In the genomic region with DNA sequence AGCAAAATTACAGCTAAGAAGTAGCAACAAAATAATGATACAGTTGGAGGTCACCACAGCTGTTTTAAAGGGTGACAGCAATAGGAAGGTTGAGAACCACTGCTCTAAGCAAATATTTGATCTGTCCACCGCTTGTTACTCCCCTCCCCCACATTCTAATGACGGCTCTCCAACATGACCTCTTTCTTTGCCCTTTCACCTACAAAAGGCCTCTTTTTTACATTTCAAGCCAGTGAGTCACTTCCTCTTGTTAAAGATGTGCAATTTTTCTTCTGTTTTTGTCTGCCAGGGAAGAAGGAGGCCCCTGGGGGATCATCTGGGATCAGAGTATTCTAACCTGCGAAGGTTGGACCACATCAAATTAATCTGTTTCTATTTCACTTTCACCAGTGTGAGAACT, we compare ENCODE assay signal across 12 mouse cellular contexts. TPM values are rescaled to one million over a fixed set of nuclear protein-coding genes. Genes with fewer than 3 reads are reported as not detected.
DNase-seq lines count a peak whose midpoint lies in the region; ATAC-seq and TF ChIP-seq lines count a peak whose summit lies in the region.
"Had no signal": no experiment of that assay in that cellular context is flagged by ENCODE, and none has a peak within 500 bp of the region (broad histone marks: within the 10 kb centered on the region; RNA-seq: fewer than 3 reads in every experiment).

No protein-coding gene starts in this region.

- no peak for TF ChIP-seq CTCF in ES-Bruce4 (IDR thresholded peaks at IDR 0.05; ENCODE audit: low read depth, low read length)

- peak; percentile 41 to 61 for DNase-seq in heart, adult 18-20 months
- no peak for DNase-seq in heart, postnatal 36 days
- peak; percentile 47 for DNase-seq in 3134 (ENCODE audit: extremely low read depth, insufficient read length, low spot score)
- no peak for DNase-seq in natural killer cell, adult 2 months (ENCODE audit: low spot score in 2 of 2)
- DNase-seq: cerebellum, adult 9-10 months; retina, postnatal 1 day; thymus, adult 2 months had no signal

- 0 out of 2 replicates have a peak, but pooled peaks cover 2% of the 10 kb centered on the region for H3K36me3 ChIP-seq in ES-Bruce4 (ENCODE audit: control insufficient read depth, insufficient read depth, low read length, poor library complexity, severe bottlenecking)
- peaks cover 16% of the 10 kb centered on the region for H3K36me3 ChIP-seq in liver, embryonic 12.5 days
- no peaks in the 10 kb centered on the region for H3K36me3 ChIP-seq in forebrain, embryonic 16.5 days (ENCODE audit: control insufficient read depth, insufficient read depth)
- H3K36me3 ChIP-seq: neural tube, embryonic 12.5 days had no signal

- intact Hi-C loops in heart, postnatal 36 days (cut with DNase I): loop anchor here (2.0 kb wide), 1 partner anchor 15 kb away; no protein-coding TSS in a partner anchor

- no peak for TF ChIP-seq EP300 in ES-Bruce4 (IDR thresholded peaks at IDR 0.05; ENCODE audit: insufficient read depth, low read depth, low read length)

- H3K9me3 ChIP-seq in ES-Bruce4 (replicated peaks; ENCODE audit: control insufficient read depth, insufficient read depth, low read length, poor library complexity, severe bottlenecking): no peaks in the 10 kb centered on the region
- H3K9me3 ChIP-seq in liver, embryonic 12.5 days (replicated peaks): no peaks in the 10 kb centered on the region
- no peaks in the 10 kb centered on the region for H3K9me3 ChIP-seq in forebrain, embryonic 16.5 days (ENCODE audit: control insufficient read depth, low read length)
- H3K9me3 ChIP-seq: neural tube, embryonic 12.5 days had no signal

- peak overlapping the region; percentile 49 for H3K27ac ChIP-seq in ES-Bruce4 (ENCODE audit: insufficient read depth, low read length)
- peak overlapping the region; percentile 94 for H3K27ac ChIP-seq in liver, embryonic 12.5 days
- no peak overlapping the region for H3K27ac ChIP-seq in forebrain, embryonic 16.5 days (ENCODE audit: low read length)
- H3K27ac ChIP-seq: neural tube, embryonic 12.5 days had no signal

- no peak for ATAC-seq in liver, embryonic 12.5 days
- ATAC-seq in erythroid progenitor cell, adult 5-6 weeks (replicated peaks; ENCODE audit: low FRiP score, poor library complexity, severe bottlenecking): no peak
- no peak for ATAC-seq in forebrain, embryonic 16.5 days

- no peak overlapping the region for H3K4me3 ChIP-seq in ES-Bruce4 (ENCODE audit: low read depth, low read length)
- H3K4me3 ChIP-seq in liver, embryonic 12.5 days: no peak overlapping the region
- no peak overlapping the region for H3K4me3 ChIP-seq in forebrain, embryonic 16.5 days (replicated peaks; ENCODE audit: low read length)
- H3K4me3 ChIP-seq: neural tube, embryonic 12.5 days had no signal

- 30% methylated on average over 3 of the region's 3 CpGs for WGBS in liver, embryonic 12.5 days (ENCODE audit: insufficient replicate concordance)
- WGBS in forebrain, embryonic 16.5 days: 71% methylated on average over 3 of the region's 3 CpGs

- peak overlapping the region; percentile 27 for H3K4me2 ChIP-seq in liver, embryonic 12.5 days
- H3K4me2 ChIP-seq in forebrain, embryonic 16.5 days (ENCODE audit: low read length): no peak overlapping the region
- H3K4me2 ChIP-seq: neural tube, embryonic 12.5 days had no signal

- TF ChIP-seq POLR2A in ES-Bruce4 (IDR thresholded peaks at IDR 0.05; ENCODE audit: insufficient read depth, low read length): no peak

- H3K4me1 ChIP-seq in ES-Bruce4 (ENCODE audit: control insufficient read depth, insufficient read depth, low read length): peaks cover 5% of the 10 kb centered on the region
- H3K4me1 ChIP-seq in liver, embryonic 12.5 days: peaks cover 86% of the 10 kb centered on the region
- H3K4me1 ChIP-seq in forebrain, embryonic 16.5 days (replicated peaks; ENCODE audit: control insufficient read depth, insufficient read depth, low read length): peaks cover 10% of the 10 kb centered on the region; the same call in 1 of the 2 replicates

- H3K9ac ChIP-seq in ES-Bruce4 (ENCODE audit: low read depth, poor library complexity, severe bottlenecking): no peak overlapping the region
- H3K9ac ChIP-seq in liver, embryonic 12.5 days: 0 out of 2 replicates have a peak overlapping the region, but pooled peaks have one; percentile 27
- no peak overlapping the region for H3K9ac ChIP-seq in forebrain, embryonic 16.5 days (replicated peaks; ENCODE audit: low read depth, low read length)
- H3K9ac ChIP-seq: neural tube, embryonic 12.5 days had no signal

- no peaks in the 10 kb centered on the region for H3K27me3 ChIP-seq in ES-Bruce4 (ENCODE audit: control insufficient read depth, insufficient read depth, low read length, poor library complexity, severe bottlenecking)
- H3K27me3 ChIP-seq in liver, embryonic 12.5 days (replicated peaks): no peaks in the 10 kb centered on the region
- no peaks in the 10 kb centered on the region for H3K27me3 ChIP-seq in forebrain, embryonic 16.5 days (replicated peaks; ENCODE audit: control insufficient read depth, insufficient read depth, low read length)
- H3K27me3 ChIP-seq: neural tube, embryonic 12.5 days had no signal

RNA-seq across cellular contexts. Expression of a gene that starts 1.9 kb away (rescaled TPM):
- total RNA-seq in heart, adult 18-20 months (2021): 100 to 1,000 TPM; 116 to 138 TPM
- 100 to 1,000 TPM; 140 to 163 TPM for total RNA-seq in heart, postnatal 36 days (2021)
- 57.9 and 60.7 TPM in 2 replicates for polyA plus RNA-seq in ES-Bruce4 (2011; ENCODE audit: insufficient read depth, insufficient read length, low read depth, missing spikeins)
- polyA plus RNA-seq in liver, embryonic 12.5 days (2016; fragmentation: Nextera tagmentation; extraction: Ambion mirVana): 129 and 134 TPM in 2 replicates
- total RNA-seq in erythroid progenitor cell, adult 5-6 weeks (2015; ENCODE audit: low replicate concordance): 16.3 and 24.1 TPM in 2 replicates
- total RNA-seq in erythroid progenitor cell, adult 5-6 weeks (2017; ENCODE audit: low replicate concordance): 18.5 and 30.5 TPM in 2 replicates
- polyA plus RNA-seq in forebrain, embryonic 16.5 days (2015; fragmentation: Nextera tagmentation; extraction: Ambion mirVana): 37.3 and 43.7 TPM in 2 replicates

RNA-seq across cellular contexts. Expression of a gene that starts 59.9 kb away (rescaled TPM):
- total RNA-seq in heart, adult 18-20 months (2021): 1 to 10 TPM; 5.6 to 7.6 TPM
- total RNA-seq in heart, postnatal 36 days (2021): 1 to 10 TPM; 3.9 to 8.1 TPM
- polyA plus RNA-seq in ES-Bruce4 (2011; ENCODE audit: insufficient read depth, insufficient read length, low read depth, missing spikeins): 50.0 and 55.6 TPM in 2 replicates
- polyA plus RNA-seq in liver, embryonic 12.5 days (2016; fragmentation: Nextera tagmentation; extraction: Ambion mirVana): 20.4 and 21.2 TPM in 2 replicates
- 11.5 and 19.3 TPM in 2 replicates for total RNA-seq in erythroid progenitor cell, adult 5-6 weeks (2015; ENCODE audit: low replicate concordance)
- total RNA-seq in erythroid progenitor cell, adult 5-6 weeks (2017; ENCODE audit: low replicate concordance): 16.9 and 27.2 TPM in 2 replicates
- polyA plus RNA-seq in forebrain, embryonic 16.5 days (2015; fragmentation: Nextera tagmentation; extraction: Ambion mirVana): 11.5 TPM in 2 replicates

Comparison
In these comparisons a context has a peak if more than half of its experiments do, and no peak if none do; other contexts are left out.
1. DNase-seq: peak in heart, adult 18-20 months (2 of 2) and 3134 (single experiment); none in heart, postnatal 36 days (0 of 2) and natural killer cell, adult 2 months (0 of 2).